Mouse (Mus musculus) kidney, embryonic 16.5 days (tissue): ENCODE data around the gene Zcchc2. TPM values are rescaled to one million over a fixed set of nuclear protein-coding genes. Genes with fewer than 3 reads are reported as not detected.

Experiments used
- ATAC-seq: fragments of 200-750 bp; cut with Nextera tagmentation; 2 replicates; pipeline ENCODE4 v1.8.0; 2017; ENCODE audit warnings: moderate TSS enrichment; ENCODE audit not compliant: low FRiP score, low TSS enrichment
- H3K27ac ChIP-seq: fragments of 300-500 bp; sonication (generic); 2 replicates; pipeline ENCODE4 v1.5.1; 2014; ENCODE audit warnings: low read length
- H3K27me3 ChIP-seq: fragments of 300-500 bp; sonication (generic); 2 replicates; pipeline ENCODE4 v1.6.1; 2014; ENCODE audit warnings: low read length, control low read depth, mixed read lengths; ENCODE audit not compliant: insufficient read depth
- H3K36me3 ChIP-seq: fragments of 300-500 bp; sonication (generic); 2 replicates; pipeline ENCODE4 v1.6.1; 2014; ENCODE audit warnings: low read length, control low read depth, mixed read lengths; ENCODE audit not compliant: insufficient read depth
- H3K4me1 ChIP-seq: fragments of 300-500 bp; sonication (generic); 2 replicates; pipeline ENCODE4 v1.6.1; 2014; ENCODE audit warnings: low read length, control low read depth, mixed read lengths; ENCODE audit not compliant: insufficient read depth
- H3K4me2 ChIP-seq: fragments of 300-500 bp; sonication (generic); replicated peaks from 2 replicates; pipeline ENCODE4 v1.6.1; 2014; ENCODE audit warnings: low read depth, low read length
- H3K4me3 ChIP-seq: fragments of 300-500 bp; sonication (generic); 2 replicates; pipeline ENCODE4 v1.5.1; 2014; ENCODE audit warnings: mild to moderate bottlenecking, low read length
- H3K9ac ChIP-seq: fragments of 300-500 bp; sonication (generic); replicated peaks from 2 replicates; pipeline ENCODE4 v1.6.1; 2014; ENCODE audit warnings: low read length
- H3K9me3 ChIP-seq: fragments of 300-500 bp; sonication (generic); 2 replicates; pipeline ENCODE4 v1.6.1; 2016; ENCODE audit warnings: low read length, control low read depth
- WGBS: fragments of 180-500 bp; shearing (Covaris S2); extraction: QIAGEN DNeasy Blood & Tissue Kit; methylation state at CpG from one replicate; pipeline ENCODE4 v1.1.7; 2014; 5-methylcytosine and 5-hydroxymethylcytosine counted together
- polyA plus RNA-seq: library from polyadenylated mRNA; unstranded; fragments of >200 nt; fragmentation: Nextera tagmentation; extraction: Ambion mirVana; gene quantifications from 2 replicates; pipeline ENCODE4 v1.2.1, GENCODE M21; 2015

Zcchc2 gene
- polyA plus RNA-seq, 1 experiment from 2014 or later, result 3.0 TPM

DNA sequence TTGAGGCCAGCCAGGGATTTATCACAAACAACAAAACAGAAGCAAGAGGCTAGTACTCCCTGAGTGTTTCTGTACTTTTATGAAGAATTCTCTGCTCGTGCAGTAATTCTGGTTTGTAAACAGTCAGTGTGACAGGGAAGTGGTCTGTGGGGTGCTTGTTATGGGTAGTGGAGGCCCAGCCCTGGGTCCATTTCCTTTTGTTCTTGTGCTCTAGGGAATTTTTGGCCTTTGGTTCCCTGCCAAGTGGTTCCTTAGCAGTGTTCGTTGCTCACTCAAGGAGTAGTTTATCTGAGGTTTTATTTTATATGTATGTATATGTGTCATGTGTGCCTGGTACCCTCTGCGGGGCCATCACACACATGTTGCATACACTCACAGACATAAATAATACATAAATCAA lies 7.1 kb downstream of the Zcchc2 start:
- Histone ChIP-seq H3K27me3 (no peaks in the 10 kb centered on the region), H3K4me2 (no peak overlapping the region), H3K4me1 (peaks cover 51% of the 10 kb centered on the region), H3K9me3 (no peaks in the 10 kb centered on the region), H3K9ac (no peak overlapping the region; the same call in 1 of the 2 replicates), H3K4me3 (no peak overlapping the region), H3K36me3 (0 out of 2 replicates have a peak, but pooled peaks cover 3% of the 10 kb centered on the region), H3K27ac (peak overlapping the region; percentile 46; the same call in 1 of the 2 replicates)
- no peak for ATAC-seq
- WGBS, result 48% methylated on average over 3 of the region's 3 CpGs

DNA sequence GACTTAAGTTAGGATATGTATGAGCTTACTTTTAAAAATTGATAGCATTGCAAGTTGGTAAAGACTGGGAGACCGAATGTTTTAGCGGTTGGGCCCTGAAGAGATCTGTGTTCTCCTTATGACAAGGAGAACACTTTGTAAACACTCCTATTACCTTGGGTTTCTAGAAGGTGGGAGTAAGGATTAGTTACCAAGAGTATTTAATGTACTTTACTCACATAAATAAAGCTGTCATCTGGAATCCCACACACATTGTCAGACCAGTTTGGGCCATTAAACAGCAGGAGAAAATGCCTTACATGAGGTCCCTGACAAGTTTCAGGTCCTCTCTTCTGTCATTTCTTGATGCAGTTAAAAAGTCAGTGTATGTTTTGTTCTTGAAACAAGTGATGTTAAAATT lies 9.6 kb downstream of the Zcchc2 start:
- WGBS, result 37% methylated on average over 2 of the region's 2 CpGs
- Histone ChIP-seq H3K9ac (no peak overlapping the region), H3K4me1 (peaks cover 39% of the 10 kb centered on the region), H3K4me3 (no peak overlapping the region), H3K9me3 (no peaks in the 10 kb centered on the region), H3K27me3 (no peaks in the 10 kb centered on the region), H3K27ac (no peak overlapping the region), H3K4me2 (no peak overlapping the region), H3K36me3 (peaks cover 12% of the 10 kb centered on the region)
- no peak for ATAC-seq

DNA sequence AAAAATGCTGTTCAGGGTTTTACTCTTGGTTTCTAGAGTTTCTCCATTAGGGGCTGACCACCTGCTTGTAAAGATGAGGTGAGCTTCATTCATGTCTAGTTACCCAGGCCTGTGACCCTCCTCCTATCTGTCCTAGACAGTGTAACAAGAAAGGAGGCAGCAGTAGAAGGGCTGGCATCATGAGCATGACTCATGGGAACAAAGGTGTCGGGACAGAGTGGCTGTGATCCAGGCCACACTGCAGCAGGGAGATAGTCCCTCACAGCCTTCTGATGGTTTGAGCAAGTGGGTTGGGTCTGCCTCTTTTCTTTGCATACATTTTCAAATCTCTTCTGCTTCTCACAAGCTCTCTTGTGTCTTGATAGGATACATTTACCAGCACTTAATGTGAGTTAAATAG lies 17.4 kb downstream of the Zcchc2 start:
- Histone ChIP-seq H3K4me3 (no peak overlapping the region), H3K36me3 (peaks cover 40% of the 10 kb centered on the region), H3K27ac (no peak overlapping the region), H3K27me3 (no peaks in the 10 kb centered on the region), H3K9ac (no peak overlapping the region), H3K4me2 (no peak overlapping the region), H3K4me1 (no peaks in the 10 kb centered on the region), H3K9me3 (no peaks in the 10 kb centered on the region)
- no peak for ATAC-seq
- WGBS, result 97% methylated on average over 1 of the region's 1 CpGs

DNA sequence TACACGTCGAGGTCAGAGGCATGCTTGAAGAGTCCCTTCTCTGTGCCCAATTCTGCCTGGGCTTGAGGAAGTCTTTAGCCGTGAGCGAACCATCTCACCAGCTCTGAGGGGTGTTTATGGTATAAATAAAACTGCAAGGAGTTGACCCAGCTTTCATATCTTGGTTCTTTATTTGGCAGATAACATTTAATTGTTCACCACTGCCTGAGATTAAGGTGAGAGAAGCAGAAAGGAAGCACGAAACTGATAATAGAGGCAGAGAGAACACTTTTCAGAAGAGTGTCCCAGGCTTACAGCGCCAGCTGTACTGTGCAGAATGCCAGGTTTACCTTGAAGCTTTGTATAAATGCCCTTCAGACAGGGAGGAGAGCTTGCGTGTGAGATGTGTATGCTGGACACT lies 20.9 kb downstream of the Zcchc2 start:
- Histone ChIP-seq H3K4me2 (no peak overlapping the region), H3K4me3 (no peak overlapping the region), H3K4me1 (no peaks in the 10 kb centered on the region), H3K36me3 (peaks cover 34% of the 10 kb centered on the region), H3K9me3 (no peaks in the 10 kb centered on the region), H3K9ac (no peak overlapping the region), H3K27ac (no peak overlapping the region), H3K27me3 (no peaks in the 10 kb centered on the region)
- ATAC-seq, result no peak
- 77% methylated on average over 7 of the region's 7 CpGs for WGBS

DNA sequence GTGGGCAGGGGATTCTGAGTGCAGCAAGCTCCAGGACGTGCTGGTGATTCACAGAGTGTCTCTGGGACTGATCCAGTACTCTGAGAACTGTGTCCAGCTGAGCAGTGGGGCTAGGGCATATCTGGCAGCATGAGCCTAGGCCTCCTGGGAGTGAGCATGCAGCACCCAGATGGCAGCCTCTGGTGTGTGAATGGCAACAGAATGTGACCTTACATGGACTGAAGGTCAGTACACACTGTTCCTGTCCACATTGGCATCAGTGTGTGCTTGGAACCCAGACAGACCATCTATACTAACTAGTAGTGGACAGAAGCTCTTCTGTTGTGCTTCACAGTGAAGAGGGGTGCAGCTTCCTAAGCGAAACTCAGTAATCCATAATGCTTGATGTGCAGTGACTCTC lies 23.6 kb downstream of the Zcchc2 start:
- Histone ChIP-seq H3K4me2 (no peak overlapping the region), H3K4me1 (no peaks in the 10 kb centered on the region), H3K9me3 (no peaks in the 10 kb centered on the region), H3K36me3 (peaks cover 32% of the 10 kb centered on the region), H3K27me3 (no peaks in the 10 kb centered on the region), H3K4me3 (no peak overlapping the region), H3K27ac (no peak overlapping the region), H3K9ac (no peak overlapping the region)
- no peak for ATAC-seq
- 91% methylated on average over 2 of the region's 2 CpGs for WGBS

DNA sequence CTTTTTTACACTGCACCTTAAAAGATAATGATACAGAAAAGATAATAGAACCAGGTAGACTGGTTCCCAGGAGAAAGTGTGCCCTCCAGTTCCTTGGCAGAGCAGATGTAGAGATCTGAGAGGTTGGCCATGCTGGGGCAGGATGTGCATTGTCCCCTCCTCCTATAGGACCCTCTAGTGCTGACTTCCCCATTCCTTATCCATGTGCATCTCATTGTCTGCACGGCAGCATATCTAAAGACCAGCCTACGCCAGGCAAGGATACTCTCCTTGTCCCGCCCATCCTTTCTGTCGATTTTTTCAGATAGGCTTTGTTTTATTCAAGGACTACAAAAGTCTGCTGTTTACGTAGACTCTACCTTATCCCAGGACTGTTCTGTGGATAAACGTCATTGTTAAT lies 26.1 kb downstream of the Zcchc2 start:
- no peak overlapping the region for H3K4me3 ChIP-seq
- H3K4me2 ChIP-seq, result no peak overlapping the region
- H3K9ac ChIP-seq, result no peak overlapping the region
- H3K27me3 ChIP-seq, result no peaks in the 10 kb centered on the region
- 80% methylated on average over 6 of the region's 6 CpGs for WGBS
- peaks cover 36% of the 10 kb centered on the region for H3K36me3 ChIP-seq
- no peak for ATAC-seq
- no peaks in the 10 kb centered on the region for H3K4me1 ChIP-seq
- no peak overlapping the region for H3K27ac ChIP-seq
- H3K9me3 ChIP-seq, result no peaks in the 10 kb centered on the region

DNA sequence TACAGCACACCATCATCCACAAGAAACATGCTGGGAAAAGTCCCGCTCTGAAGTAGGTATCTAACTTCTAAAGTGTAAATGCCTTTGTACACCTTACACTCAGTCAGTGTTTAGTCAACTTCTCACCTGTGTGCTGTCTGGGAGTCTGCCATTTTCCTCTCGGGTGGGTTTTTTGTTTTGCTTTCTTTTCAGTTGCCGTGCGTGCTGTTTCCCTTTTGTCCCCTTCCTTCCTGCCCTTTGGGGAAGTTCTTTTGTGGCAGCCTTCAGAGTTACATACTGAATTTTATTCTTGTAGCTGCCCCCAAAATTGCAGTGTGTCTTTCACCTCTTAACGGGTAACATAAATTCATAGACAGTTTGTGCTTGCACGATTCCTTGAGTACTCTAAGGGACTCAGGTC lies 29.6 kb downstream of the Zcchc2 start:
- Histone ChIP-seq H3K4me1 (no peaks in the 10 kb centered on the region), H3K9me3 (no peaks in the 10 kb centered on the region), H3K27me3 (no peaks in the 10 kb centered on the region), H3K9ac (no peak overlapping the region), H3K4me3 (no peak overlapping the region), H3K27ac (no peak overlapping the region), H3K36me3 (peaks cover 50% of the 10 kb centered on the region), H3K4me2 (no peak overlapping the region)
- WGBS, result 72% methylated on average over 6 of the region's 6 CpGs
- no peak for ATAC-seq

DNA sequence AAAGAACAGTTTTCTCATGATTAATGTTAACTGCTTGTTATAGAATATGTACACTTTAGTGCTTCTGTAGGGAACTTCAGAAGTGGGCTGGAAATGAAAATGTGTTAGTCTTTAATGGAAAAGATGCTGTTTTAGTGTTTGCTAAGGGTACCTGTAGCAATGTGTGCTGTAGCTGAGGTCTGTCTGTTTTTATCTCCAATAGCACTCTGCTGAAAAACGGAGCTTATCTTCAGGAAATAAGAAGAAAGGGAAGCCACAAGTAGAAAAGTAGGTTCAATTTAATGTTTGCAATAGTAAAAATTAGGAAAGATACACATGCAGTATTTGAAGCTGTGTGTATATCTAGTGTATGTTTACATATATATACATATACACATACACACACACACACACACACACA lies 32.8 kb downstream of the Zcchc2 start:
- Histone ChIP-seq H3K36me3 (peaks cover 47% of the 10 kb centered on the region), H3K9me3 (no peaks in the 10 kb centered on the region), H3K4me1 (no peaks in the 10 kb centered on the region), H3K4me2 (no peak overlapping the region), H3K9ac (no peak overlapping the region), H3K27me3 (no peaks in the 10 kb centered on the region), H3K27ac (no peak overlapping the region), H3K4me3 (no peak overlapping the region)
- no peak for ATAC-seq
- 82% methylated on average over 1 of the region's 1 CpGs for WGBS

DNA sequence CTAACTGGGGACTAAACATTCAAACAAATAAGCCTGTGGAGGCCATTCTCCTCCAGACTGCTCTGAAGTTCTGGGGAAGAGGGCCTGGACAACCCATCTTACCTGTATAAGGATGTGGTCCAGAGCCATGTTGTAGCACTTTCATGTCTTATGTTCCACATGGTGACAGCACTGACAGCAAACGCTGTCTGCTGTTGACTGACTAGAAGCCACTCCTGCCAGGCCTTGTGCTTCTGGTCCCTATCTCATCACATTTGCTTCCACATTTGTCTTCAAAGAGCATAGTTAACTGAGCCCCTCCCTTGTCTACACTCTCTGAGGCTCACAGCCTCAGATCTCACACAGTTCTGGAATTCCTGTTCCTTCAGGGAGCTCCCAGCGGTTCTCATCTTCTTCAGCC lies 34.0 kb downstream of the Zcchc2 start:
- no peaks in the 10 kb centered on the region for H3K4me1 ChIP-seq
- ATAC-seq, result no peak
- no peak overlapping the region for H3K27ac ChIP-seq
- H3K9me3 ChIP-seq, result no peaks in the 10 kb centered on the region
- 82% methylated on average over 2 of the region's 2 CpGs for WGBS
- H3K36me3 ChIP-seq, result peaks cover 43% of the 10 kb centered on the region
- H3K4me2 ChIP-seq, result no peak overlapping the region
- no peak overlapping the region for H3K4me3 ChIP-seq
- no peak overlapping the region for H3K9ac ChIP-seq
- no peaks in the 10 kb centered on the region for H3K27me3 ChIP-seq

DNA sequence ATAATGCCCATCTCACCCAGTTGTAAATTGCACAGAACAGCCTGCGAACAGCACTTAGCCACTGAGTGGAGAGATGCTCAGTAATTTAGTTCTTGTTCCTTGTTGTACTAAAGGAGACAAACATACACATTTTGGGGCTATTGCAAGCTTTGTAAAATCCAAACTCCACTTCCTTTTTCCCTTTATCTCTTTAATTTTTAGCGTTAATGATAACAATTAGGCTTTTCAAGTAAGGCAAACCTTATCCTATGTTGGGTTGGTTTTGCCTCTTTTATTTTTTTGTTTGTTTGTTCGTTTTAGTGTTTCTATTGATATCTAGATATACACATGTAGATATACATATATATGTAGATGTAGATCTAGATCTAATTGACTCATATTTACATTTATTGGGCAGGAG lies 34.6 kb downstream of the Zcchc2 start:
- ATAC-seq, result no peak
- WGBS, result 88% methylated on average over 3 of the region's 3 CpGs
- H3K36me3 ChIP-seq, result peaks cover 44% of the 10 kb centered on the region

DNA sequence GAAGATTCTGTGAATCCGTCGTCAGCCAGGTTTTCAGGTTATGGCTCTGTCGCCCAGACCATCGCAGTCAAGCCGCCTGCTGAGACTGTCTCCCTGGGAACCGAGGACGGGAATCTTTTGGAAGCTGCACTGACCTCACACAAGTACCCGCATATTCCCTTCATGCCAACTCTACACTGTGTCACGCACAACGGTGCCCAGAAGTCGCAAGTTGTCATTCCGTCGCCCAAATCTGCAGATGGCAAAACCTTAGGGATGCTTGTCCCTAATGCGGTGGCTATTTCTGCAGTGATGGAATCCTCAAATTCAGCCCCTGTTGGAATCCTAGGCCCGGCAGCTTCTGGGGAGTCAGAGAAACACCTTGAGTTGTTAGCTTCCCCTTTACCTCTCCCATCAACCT lies 39.6 kb downstream of the Zcchc2 start:
- peaks cover 36% of the 10 kb centered on the region for H3K36me3 ChIP-seq
- ATAC-seq, result no peak

More for the DNA sequence above, 34.6 kb downstream of the Zcchc2 start:
- Histone ChIP-seq H3K9me3 (no peaks in the 10 kb centered on the region), H3K4me1 (no peaks in the 10 kb centered on the region), H3K4me2 (no peak overlapping the region), H3K4me3 (no peak overlapping the region), H3K27ac (no peak overlapping the region), H3K9ac (no peak overlapping the region), H3K27me3 (no peaks in the 10 kb centered on the region)

More for the DNA sequence above, 39.6 kb downstream of the Zcchc2 start:
- Histone ChIP-seq H3K9ac (no peak overlapping the region), H3K4me3 (no peak overlapping the region), H3K27me3 (no peaks in the 10 kb centered on the region), H3K4me2 (no peak overlapping the region), H3K4me1 (peaks cover 32% of the 10 kb centered on the region), H3K27ac (no peak overlapping the region), H3K9me3 (no peaks in the 10 kb centered on the region)
- WGBS, result 88% methylated on average over 15 of the region's 15 CpGs
